Comparison of ENCODE assay signal across 8 mouse cellular contexts in the genomic region with DNA sequence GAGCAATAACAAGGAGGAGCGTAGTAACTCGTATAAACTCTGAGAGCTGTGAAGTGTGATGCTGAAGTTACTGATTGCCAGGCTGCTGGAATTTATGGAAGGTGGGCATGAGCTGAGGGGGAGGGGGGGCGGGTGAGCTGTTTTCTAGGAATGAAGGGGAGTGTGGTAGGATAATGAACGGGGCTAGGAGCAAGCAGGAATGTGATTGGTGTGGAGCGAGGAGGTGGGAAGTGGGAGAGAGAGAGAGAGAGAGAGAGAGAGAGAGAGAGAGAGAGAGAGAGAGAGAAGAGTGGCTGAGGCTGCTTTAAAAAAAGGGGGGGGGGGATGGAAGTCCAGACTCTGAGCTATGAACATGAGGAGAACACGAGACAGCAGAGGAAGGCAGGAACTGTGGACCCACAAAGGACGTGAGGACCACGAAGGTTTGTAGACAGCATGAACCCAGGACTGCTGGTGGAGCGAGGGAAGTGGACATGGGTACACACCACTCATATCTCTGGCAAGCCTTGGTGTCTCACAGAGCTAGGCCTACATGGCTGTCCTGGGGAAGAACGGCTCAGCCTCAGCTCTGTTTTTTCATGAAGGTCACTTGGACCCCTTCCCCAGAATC. TPM values are rescaled to one million over a fixed set of nuclear protein-coding genes. Genes with fewer than 3 reads are reported as not detected.
A peak's percentile ranks its signal among the peaks of the same experiment; 100 is the strongest.
DNase-seq lines count a peak whose midpoint lies in the region; ATAC-seq and TF ChIP-seq lines count a peak whose summit lies in the region.

No protein-coding gene starts in this region.

- peak overlapping the region; percentile 81 for H3K4me2 ChIP-seq in heart, embryonic 15.5 days
- H3K4me2 ChIP-seq in embryonic facial prominence, embryonic 12.5 days (replicated peaks) = peak overlapping the region; percentile 60
- peak overlapping the region; percentile 83 for H3K4me2 ChIP-seq in intestine, embryonic 16.5 days (ENCODE audit: low read depth, low read length)
- H3K4me2 ChIP-seq in midbrain, postnatal 0 days (ENCODE audit: low read depth, low read length, poor library complexity, severe bottlenecking) = peak overlapping the region; percentile 75

- H3K27me3 ChIP-seq in heart, embryonic 15.5 days = no peaks in the 10 kb centered on the region
- H3K27me3 ChIP-seq in embryonic facial prominence, embryonic 12.5 days = no peaks in the 10 kb centered on the region
- no peaks in the 10 kb centered on the region for H3K27me3 ChIP-seq in intestine, embryonic 16.5 days (replicated peaks; ENCODE audit: control insufficient read depth, insufficient read depth, low read length)
- H3K27me3 ChIP-seq in midbrain, postnatal 0 days (ENCODE audit: insufficient read depth, low read length) = no peaks in the 10 kb centered on the region

- H3K36me3 ChIP-seq in heart, embryonic 15.5 days = no peaks in the 10 kb centered on the region
- no peaks in the 10 kb centered on the region for H3K36me3 ChIP-seq in embryonic facial prominence, embryonic 12.5 days
- no peaks in the 10 kb centered on the region for H3K36me3 ChIP-seq in intestine, embryonic 16.5 days (ENCODE audit: control insufficient read depth, insufficient read depth, low read length)
- no peaks in the 10 kb centered on the region for H3K36me3 ChIP-seq in midbrain, postnatal 0 days (ENCODE audit: insufficient read depth, low read length)

- peak; percentile 34 for ATAC-seq in heart, embryonic 15.5 days (replicated peaks; ENCODE audit: insufficient number of reproducible peaks, insufficient read depth, low FRiP score, low read depth)
- no peak for ATAC-seq in embryonic facial prominence, embryonic 12.5 days (ENCODE audit: insufficient number of reproducible peaks, insufficient read depth, low FRiP score, low TSS enrichment)
- ATAC-seq in intestine, embryonic 16.5 days = no peak
- ATAC-seq in midbrain, postnatal 0 days (ENCODE audit: low FRiP score) = peak; percentile 22; the same call in 1 of the 2 replicates
- ATAC-seq in megakaryocyte-erythroid progenitor cell, adult 5-6 weeks (replicated peaks; ENCODE audit: low FRiP score, low TSS enrichment, poor library complexity, severe bottlenecking) = no peak

- H3K9me3 ChIP-seq in heart, embryonic 15.5 days (replicated peaks) = no peaks in the 10 kb centered on the region
- H3K9me3 ChIP-seq in embryonic facial prominence, embryonic 12.5 days = 0 out of 2 replicates have a peak, but pooled peaks cover 3% of the 10 kb centered on the region
- H3K9me3 ChIP-seq in intestine, embryonic 16.5 days (ENCODE audit: control insufficient read depth, low read length) = no peaks in the 10 kb centered on the region
- no peaks in the 10 kb centered on the region for H3K9me3 ChIP-seq in midbrain, postnatal 0 days (ENCODE audit: low read length)

- H3K4me1 ChIP-seq in heart, embryonic 15.5 days (replicated peaks) = peaks cover 34% of the 10 kb centered on the region
- peaks cover 17% of the 10 kb centered on the region for H3K4me1 ChIP-seq in embryonic facial prominence, embryonic 12.5 days
- H3K4me1 ChIP-seq in intestine, embryonic 16.5 days (ENCODE audit: control insufficient read depth, insufficient read depth, low read length) = peaks cover 11% of the 10 kb centered on the region
- peaks cover 8% of the 10 kb centered on the region for H3K4me1 ChIP-seq in midbrain, postnatal 0 days (ENCODE audit: insufficient read depth, low read length)

- H3K27ac ChIP-seq in heart, embryonic 15.5 days = peak overlapping the region; percentile 94
- H3K27ac ChIP-seq in embryonic facial prominence, embryonic 12.5 days = peak overlapping the region; percentile 98
- peak overlapping the region; percentile 96 for H3K27ac ChIP-seq in intestine, embryonic 16.5 days (ENCODE audit: low read length)
- peak overlapping the region; percentile 96 for H3K27ac ChIP-seq in midbrain, postnatal 0 days (ENCODE audit: low read depth, low read length)

- no peak for TF ChIP-seq CTCF in midbrain, postnatal 0 days (IDR thresholded peaks at IDR 0.05)

- WGBS in heart, embryonic 15.5 days = 23% methylated on average over 10 of the region's 10 CpGs
- WGBS in embryonic facial prominence, embryonic 12.5 days = 26% methylated on average over 9 of the region's 10 CpGs
- 26% methylated on average over 10 of the region's 10 CpGs for WGBS in intestine, embryonic 16.5 days
- 30% methylated on average over 10 of the region's 10 CpGs for WGBS in midbrain, postnatal 0 days

- H3K9ac ChIP-seq in heart, embryonic 15.5 days = peak overlapping the region; percentile 80; the same call in 1 of the 2 replicates
- H3K9ac ChIP-seq in embryonic facial prominence, embryonic 12.5 days = no peak overlapping the region
- H3K9ac ChIP-seq in intestine, embryonic 16.5 days (ENCODE audit: low read depth, low read length) = peak overlapping the region; percentile 88; the same call in 1 of the 2 replicates
- no peak overlapping the region for H3K9ac ChIP-seq in midbrain, postnatal 0 days (replicated peaks; ENCODE audit: low read length, poor library complexity, severe bottlenecking)

- DNase-seq in heart, adult 18-20 months = no peak
- DNase-seq in midbrain, postnatal 0 days (ENCODE audit: low spot score) = no peak
- DNase-seq in MN1 (ENCODE audit: low spot score) = no peak
- DNase-seq in adrenal gland, adult 8-10 months = no peak

- peak overlapping the region; percentile 66 for H3K4me3 ChIP-seq in heart, embryonic 15.5 days
- no peak overlapping the region; the same call in 1 of the 2 replicates for H3K4me3 ChIP-seq in embryonic facial prominence, embryonic 12.5 days
- H3K4me3 ChIP-seq in intestine, embryonic 16.5 days (ENCODE audit: low read length) = no peak overlapping the region; the same call in 1 of the 2 replicates
- peak overlapping the region; percentile 73 for H3K4me3 ChIP-seq in midbrain, postnatal 0 days (ENCODE audit: low read depth, low read length)

RNA-seq across cellular contexts. Expression of a gene that starts 1.2 kb away (rescaled TPM):
- polyA plus RNA-seq in heart, embryonic 15.5 days (2015; fragmentation: Nextera tagmentation; extraction: Ambion mirVana) = 33.0 and 33.5 TPM in 2 replicates
- total RNA-seq in heart, adult 18-20 months (2021) = 10 to 100 TPM; 14.2 to 17.9 TPM
- polyA plus RNA-seq in embryonic facial prominence, embryonic 12.5 days (2016; fragmentation: Nextera tagmentation; extraction: Ambion mirVana) = 82.4 and 84.9 TPM in 2 replicates
- polyA plus RNA-seq in intestine, embryonic 16.5 days (2015; fragmentation: Nextera tagmentation; extraction: Ambion mirVana) = 35.9 and 37.4 TPM in 2 replicates
- total RNA-seq in midbrain, postnatal 0 days (2014; rRNA removed) = 32.2 and 39.6 TPM in 2 replicates
- 58.9 and 61.3 TPM in 2 replicates for polyA plus RNA-seq in midbrain, postnatal 0 days (2015; fragmentation: Nextera tagmentation; extraction: Ambion mirVana)
- total RNA-seq in megakaryocyte-erythroid progenitor cell, adult 5-6 weeks (2014; fragmentation: Nextera tagmentation) = 5.4 and 13.9 TPM in 2 replicates
- total RNA-seq in megakaryocyte-erythroid progenitor cell, adult 5-6 weeks (2017) = 0.66 and 1.5 TPM in 2 replicates
- 10 to 100 TPM; 19.2 to 27.4 (median 25.3) TPM for total RNA-seq in adrenal gland, adult 8-10 months (2022)

Comparison
In these comparisons a context has a peak if more than half of its experiments do, and no peak if none do; other contexts are left out.
1. ATAC-seq: peak in heart, embryonic 15.5 days (single experiment) and midbrain, postnatal 0 days (single experiment); none in embryonic facial prominence, embryonic 12.5 days (single experiment), intestine, embryonic 16.5 days (single experiment) and megakaryocyte-erythroid progenitor cell, adult 5-6 weeks (single experiment).
2. H3K4me3 ChIP-seq: peak in heart, embryonic 15.5 days (single experiment) and midbrain, postnatal 0 days (single experiment); none in embryonic facial prominence, embryonic 12.5 days (single experiment) and intestine, embryonic 16.5 days (single experiment).
3. H3K9ac ChIP-seq: peak in heart, embryonic 15.5 days (single experiment) and intestine, embryonic 16.5 days (single experiment); none in embryonic facial prominence, embryonic 12.5 days (single experiment) and midbrain, postnatal 0 days (single experiment).
4. Peak in every context shown above with its lines, with median percentiles within 50 percentile points of each other: H3K27ac ChIP-seq and H3K4me2 ChIP-seq.